Mouse (Mus musculus): ENCODE measurements around the gene Rab31. TPM values are rescaled to one million over a fixed set of nuclear protein-coding genes. Genes with fewer than 3 reads are reported as not detected.
A peak's percentile ranks its signal among the peaks of the same experiment; 100 is the strongest.

Gene Rab31
- polyA plus RNA-seq, 1 experiment from 2014 or later: 73.5 TPM

DNA sequence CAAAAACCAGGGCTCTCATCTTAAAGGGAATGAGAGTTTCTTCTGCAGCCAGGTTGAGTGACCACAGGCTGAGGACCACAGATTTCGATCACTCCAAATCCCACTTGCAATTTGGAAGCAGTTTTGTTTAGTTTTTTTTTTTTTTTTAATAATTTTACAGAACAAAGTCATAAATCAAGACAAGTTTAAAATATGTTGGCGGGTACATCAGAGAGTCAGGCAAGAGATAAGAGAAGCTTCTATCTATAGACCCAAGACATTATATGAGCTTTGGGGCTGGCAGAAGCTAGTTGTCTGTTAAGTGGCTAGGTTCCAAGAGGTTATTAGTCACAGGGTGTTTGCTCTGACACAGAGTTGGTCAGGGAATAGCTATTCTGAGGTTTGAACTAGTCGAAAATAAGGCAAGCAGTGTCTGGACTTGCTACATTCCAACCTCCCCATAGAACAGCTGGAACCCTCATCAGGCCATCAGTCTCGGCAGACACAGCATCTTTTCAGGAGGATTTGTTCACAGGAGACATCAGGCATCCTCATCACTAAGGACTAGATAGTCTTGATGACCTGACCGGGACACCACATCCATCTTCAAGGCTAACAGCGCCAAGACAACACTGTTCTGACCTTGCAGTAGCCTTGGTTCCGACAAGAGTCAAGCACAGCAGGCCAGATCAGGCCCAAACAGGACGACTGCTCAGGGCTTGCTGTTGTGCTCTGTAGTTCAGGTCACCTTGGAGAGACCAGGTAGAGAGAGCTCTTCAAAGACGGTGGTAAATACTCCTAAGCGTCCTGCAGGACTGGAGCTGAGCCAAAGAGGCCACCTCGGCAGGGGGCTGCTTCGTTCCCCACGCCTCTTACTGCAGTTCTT, 68.8 kb downstream of the Rab31 start:
- H3K27me3 ChIP-seq (replicated peaks; ENCODE audit: control insufficient read depth, insufficient read depth, low read length): no peaks in the 10 kb centered on the region
- no peak for ATAC-seq
- H3K4me3 ChIP-seq (replicated peaks; ENCODE audit: low read length): no peak overlapping the region
- no peak overlapping the region for H3K9ac ChIP-seq (replicated peaks; ENCODE audit: low read depth, low read length)
- H3K27ac ChIP-seq (ENCODE audit: low read length): no peak overlapping the region
- WGBS: 85% methylated on average over 13 of the region's 13 CpGs
- no peaks in the 10 kb centered on the region for H3K36me3 ChIP-seq (ENCODE audit: control insufficient read depth, insufficient read depth)
- no peak overlapping the region for H3K4me2 ChIP-seq (ENCODE audit: low read length)
- peaks cover 23% of the 10 kb centered on the region for H3K4me1 ChIP-seq (replicated peaks; ENCODE audit: control insufficient read depth, insufficient read depth, low read length)
- no peaks in the 10 kb centered on the region for H3K9me3 ChIP-seq (ENCODE audit: control insufficient read depth, low read length)

DNA sequence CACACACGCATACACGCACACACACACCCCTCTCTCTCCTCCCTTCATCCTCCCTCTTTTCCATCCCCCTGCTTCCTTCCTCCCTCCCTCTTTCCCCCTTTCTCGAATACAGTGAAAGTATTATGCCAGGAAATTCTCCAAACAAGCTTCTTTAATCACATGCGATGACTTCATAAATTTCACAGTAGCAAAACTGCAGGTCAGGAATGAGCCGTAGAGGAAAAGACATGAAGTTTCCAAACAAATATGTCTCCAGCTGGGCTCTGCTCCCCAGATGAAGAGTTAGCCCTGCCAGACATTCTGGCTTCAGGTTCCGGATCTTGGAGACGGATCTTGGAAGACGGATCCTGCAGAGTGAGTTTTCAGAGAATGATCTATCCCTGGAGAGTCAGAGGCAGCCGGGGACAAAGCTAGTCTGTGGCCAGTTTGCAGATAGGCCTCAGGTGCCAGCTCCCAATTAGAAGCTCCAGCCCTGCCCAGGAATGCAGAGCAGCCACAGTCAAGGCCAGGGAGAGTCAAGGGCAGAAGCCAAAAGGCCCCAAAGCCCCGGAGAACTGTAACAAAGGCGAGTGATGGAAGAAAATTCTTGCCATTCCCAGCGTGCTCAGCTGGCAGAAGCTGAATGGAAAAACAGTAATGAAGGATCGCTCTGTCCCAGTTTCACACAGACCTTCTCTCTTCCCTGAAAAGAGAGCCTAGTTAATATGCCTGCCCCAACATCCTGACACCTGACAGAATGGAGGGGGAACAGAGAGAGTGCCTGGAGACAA, 70.6 kb downstream of the Rab31 start:
- Histone ChIP-seq H3K9me3 (ENCODE audit: control insufficient read depth, low read length) (no peaks in the 10 kb centered on the region), H3K4me2 (ENCODE audit: low read length) (peak overlapping the region; percentile 5; the same call in 1 of the 2 replicates), H3K4me3 (replicated peaks; ENCODE audit: low read length) (no peak overlapping the region), H3K4me1 (replicated peaks; ENCODE audit: control insufficient read depth, insufficient read depth, low read length) (peaks cover 23% of the 10 kb centered on the region), H3K27ac (ENCODE audit: low read length) (peak overlapping the region; percentile 85), H3K9ac (replicated peaks; ENCODE audit: low read depth, low read length) (no peak overlapping the region), H3K27me3 (replicated peaks; ENCODE audit: control insufficient read depth, insufficient read depth, low read length) (no peaks in the 10 kb centered on the region), H3K36me3 (ENCODE audit: control insufficient read depth, insufficient read depth) (peaks cover 3% of the 10 kb centered on the region; the same call in 1 of the 2 replicates)
- WGBS: 20% methylated on average over 13 of the region's 13 CpGs
- ATAC-seq: peak; percentile 64

DNA sequence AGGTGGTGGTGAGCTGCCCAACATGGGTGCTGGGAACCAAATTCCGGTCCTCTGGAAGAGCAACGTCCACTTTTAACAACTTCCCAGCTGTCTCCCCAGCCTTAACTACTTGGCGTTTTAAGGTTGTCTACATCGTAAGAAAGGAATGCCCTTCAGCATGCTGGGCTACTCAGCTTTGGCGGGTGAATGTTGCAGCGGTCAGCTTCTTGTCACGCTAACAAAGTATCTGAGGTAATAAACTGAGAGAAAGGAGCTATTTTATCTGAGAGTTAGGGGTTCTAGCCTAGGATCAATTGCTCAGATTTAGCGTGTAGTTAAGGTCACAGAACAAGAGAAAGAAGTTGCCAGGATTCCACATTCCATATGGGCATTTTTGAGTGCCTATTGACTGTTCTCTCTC, 71.2 kb downstream of the Rab31 start:
- Histone ChIP-seq H3K27me3 (replicated peaks; ENCODE audit: control insufficient read depth, insufficient read depth, low read length) (no peaks in the 10 kb centered on the region), H3K9me3 (ENCODE audit: control insufficient read depth, low read length) (no peaks in the 10 kb centered on the region), H3K27ac (ENCODE audit: low read length) (peak overlapping the region; percentile 85), H3K4me3 (replicated peaks; ENCODE audit: low read length) (no peak overlapping the region), H3K36me3 (ENCODE audit: control insufficient read depth, insufficient read depth) (peaks cover 3% of the 10 kb centered on the region; the same call in 1 of the 2 replicates), H3K4me1 (replicated peaks; ENCODE audit: control insufficient read depth, insufficient read depth, low read length) (peaks cover 23% of the 10 kb centered on the region), H3K9ac (replicated peaks; ENCODE audit: low read depth, low read length) (no peak overlapping the region), H3K4me2 (ENCODE audit: low read length) (no peak overlapping the region)
- no peak for ATAC-seq
- 66% methylated on average over 8 of the region's 8 CpGs for WGBS

DNA sequence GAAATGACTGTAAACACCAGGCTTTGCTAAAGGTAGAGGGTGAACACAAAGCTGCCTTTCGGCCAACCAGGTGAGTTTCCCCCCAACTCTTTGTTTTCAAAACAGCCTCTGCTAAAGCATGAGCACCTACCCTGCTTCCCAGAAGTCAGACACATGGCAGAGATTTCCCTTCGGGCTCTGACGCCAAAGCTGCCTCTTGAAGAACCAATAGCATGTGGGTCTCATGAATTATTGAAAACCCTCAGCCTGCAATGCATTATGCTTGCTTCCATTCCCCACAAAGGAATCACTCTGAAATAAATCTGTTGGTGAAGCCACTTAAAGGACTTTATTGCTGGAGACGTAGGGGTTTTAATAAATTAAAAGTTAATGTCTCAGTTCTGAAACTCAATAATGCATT, 72.5 kb downstream of the Rab31 start:
- no peaks in the 10 kb centered on the region for H3K27me3 ChIP-seq (replicated peaks; ENCODE audit: control insufficient read depth, insufficient read depth, low read length)
- no peak overlapping the region; the same call in 1 of the 2 replicates for H3K4me2 ChIP-seq (ENCODE audit: low read length)
- H3K9ac ChIP-seq (replicated peaks; ENCODE audit: low read depth, low read length): no peak overlapping the region
- ATAC-seq: peak; percentile 81
- no peaks in the 10 kb centered on the region for H3K9me3 ChIP-seq (ENCODE audit: control insufficient read depth, low read length)
- peaks cover 3% of the 10 kb centered on the region; the same call in 1 of the 2 replicates for H3K36me3 ChIP-seq (ENCODE audit: control insufficient read depth, insufficient read depth)
- peaks cover 23% of the 10 kb centered on the region for H3K4me1 ChIP-seq (replicated peaks; ENCODE audit: control insufficient read depth, insufficient read depth, low read length)
- no peak overlapping the region for H3K4me3 ChIP-seq (replicated peaks; ENCODE audit: low read length)
- H3K27ac ChIP-seq (ENCODE audit: low read length): peak overlapping the region; percentile 70
- 33% methylated on average over 4 of the region's 4 CpGs for WGBS

DNA sequence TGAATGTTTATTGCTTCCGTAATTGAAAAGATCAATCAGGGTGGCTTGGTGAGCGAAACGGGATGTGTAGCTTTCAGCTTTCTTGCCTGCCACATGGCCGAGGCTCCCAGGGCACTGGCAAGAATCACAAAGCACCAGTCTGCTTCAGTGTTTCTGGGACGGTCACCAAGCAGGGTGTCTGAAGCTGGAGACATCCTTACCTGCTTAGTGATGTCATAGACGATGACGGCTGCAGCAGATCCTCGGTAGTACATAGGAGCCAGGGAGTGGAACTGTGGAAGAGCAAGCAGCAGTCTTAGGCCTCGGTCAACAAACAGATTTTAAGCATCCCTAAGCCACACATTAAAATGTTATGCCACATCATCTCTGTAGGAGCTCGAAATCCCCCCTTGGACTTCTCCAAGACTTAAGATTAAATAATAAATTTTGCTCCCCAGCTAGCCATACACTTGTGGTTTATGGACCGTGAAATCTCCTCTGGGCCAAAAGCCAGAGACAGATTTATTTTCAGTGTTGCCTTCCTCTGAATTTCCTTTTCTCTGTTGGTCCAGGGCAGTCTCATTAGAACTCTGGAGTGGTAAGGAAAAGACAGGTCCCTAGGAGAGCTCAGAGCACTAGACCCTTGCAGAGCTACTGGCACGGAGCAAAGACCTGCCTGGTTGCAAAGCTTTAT, 74.6 kb downstream of the Rab31 start:
- WGBS: 83% methylated on average over 12 of the region's 12 CpGs
- Histone ChIP-seq H3K9ac (replicated peaks; ENCODE audit: low read depth, low read length) (no peak overlapping the region), H3K4me3 (replicated peaks; ENCODE audit: low read length) (no peak overlapping the region), H3K4me1 (replicated peaks; ENCODE audit: control insufficient read depth, insufficient read depth, low read length) (peaks cover 23% of the 10 kb centered on the region), H3K4me2 (ENCODE audit: low read length) (no peak overlapping the region), H3K36me3 (ENCODE audit: control insufficient read depth, insufficient read depth) (peaks cover 3% of the 10 kb centered on the region; the same call in 1 of the 2 replicates), H3K27ac (ENCODE audit: low read length) (no peak overlapping the region), H3K9me3 (ENCODE audit: control insufficient read depth, low read length) (no peaks in the 10 kb centered on the region), H3K27me3 (replicated peaks; ENCODE audit: control insufficient read depth, insufficient read depth, low read length) (no peaks in the 10 kb centered on the region)
- ATAC-seq: no peak

DNA sequence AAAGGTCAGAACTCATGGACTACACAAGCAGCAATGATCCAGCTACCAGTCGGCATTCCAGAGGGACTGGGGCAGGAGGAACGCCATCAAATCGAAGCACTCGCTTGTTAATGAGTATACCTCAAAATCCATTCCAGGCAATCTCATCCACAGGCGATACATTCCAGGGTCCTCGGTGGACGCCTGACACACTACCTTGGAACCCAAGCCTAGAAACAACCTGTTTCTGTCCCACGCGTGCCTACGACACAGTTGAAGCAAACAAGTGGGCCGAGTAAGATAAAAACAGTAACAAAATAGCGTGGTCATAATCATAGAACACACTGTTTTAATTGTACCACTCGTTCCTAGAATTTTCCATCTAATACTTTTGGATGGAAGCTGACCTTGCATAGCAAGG, 75.6 kb downstream of the Rab31 start:
- H3K9me3 ChIP-seq (ENCODE audit: control insufficient read depth, low read length): no peaks in the 10 kb centered on the region
- no peak overlapping the region for H3K9ac ChIP-seq (replicated peaks; ENCODE audit: low read depth, low read length)
- H3K4me2 ChIP-seq (ENCODE audit: low read length): no peak overlapping the region
- no peak for ATAC-seq
- WGBS: 93% methylated on average over 13 of the region's 13 CpGs
- H3K36me3 ChIP-seq (ENCODE audit: control insufficient read depth, insufficient read depth): peaks cover 3% of the 10 kb centered on the region; the same call in 1 of the 2 replicates
- H3K4me1 ChIP-seq (replicated peaks; ENCODE audit: control insufficient read depth, insufficient read depth, low read length): peaks cover 17% of the 10 kb centered on the region
- H3K27me3 ChIP-seq (replicated peaks; ENCODE audit: control insufficient read depth, insufficient read depth, low read length): no peaks in the 10 kb centered on the region
- no peak overlapping the region for H3K27ac ChIP-seq (ENCODE audit: low read length)
- H3K4me3 ChIP-seq (replicated peaks; ENCODE audit: low read length): no peak overlapping the region

DNA sequence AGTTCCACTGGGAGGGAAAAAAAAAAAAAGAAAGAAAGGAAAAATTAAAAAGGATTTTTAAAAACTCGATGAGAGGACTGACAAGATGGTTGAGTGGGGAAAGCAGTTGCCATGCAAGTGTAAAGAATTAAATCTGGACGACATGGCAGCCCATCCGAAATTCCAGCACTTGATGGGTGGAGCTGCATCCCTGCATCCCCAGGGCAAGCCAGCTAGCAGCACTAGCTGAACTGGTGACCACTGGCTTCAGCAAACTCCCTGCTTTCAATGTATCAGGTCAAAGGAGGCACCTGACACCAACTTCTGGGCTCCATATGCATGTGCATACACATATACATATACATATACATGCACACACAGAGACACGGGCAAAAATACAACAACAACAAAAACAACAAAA, 80.3 kb downstream of the Rab31 start:
- WGBS: 88% methylated on average over 4 of the region's 4 CpGs
- Histone ChIP-seq H3K27me3 (replicated peaks; ENCODE audit: control insufficient read depth, insufficient read depth, low read length) (no peaks in the 10 kb centered on the region), H3K27ac (ENCODE audit: low read length) (no peak overlapping the region), H3K9ac (replicated peaks; ENCODE audit: low read depth, low read length) (no peak overlapping the region), H3K4me2 (ENCODE audit: low read length) (no peak overlapping the region), H3K9me3 (ENCODE audit: control insufficient read depth, low read length) (no peaks in the 10 kb centered on the region), H3K4me3 (replicated peaks; ENCODE audit: low read length) (no peak overlapping the region), H3K36me3 (ENCODE audit: control insufficient read depth, insufficient read depth) (no peaks in the 10 kb centered on the region; the same call in 1 of the 2 replicates), H3K4me1 (replicated peaks; ENCODE audit: control insufficient read depth, insufficient read depth, low read length) (no peaks in the 10 kb centered on the region)
- ATAC-seq: no peak

DNA sequence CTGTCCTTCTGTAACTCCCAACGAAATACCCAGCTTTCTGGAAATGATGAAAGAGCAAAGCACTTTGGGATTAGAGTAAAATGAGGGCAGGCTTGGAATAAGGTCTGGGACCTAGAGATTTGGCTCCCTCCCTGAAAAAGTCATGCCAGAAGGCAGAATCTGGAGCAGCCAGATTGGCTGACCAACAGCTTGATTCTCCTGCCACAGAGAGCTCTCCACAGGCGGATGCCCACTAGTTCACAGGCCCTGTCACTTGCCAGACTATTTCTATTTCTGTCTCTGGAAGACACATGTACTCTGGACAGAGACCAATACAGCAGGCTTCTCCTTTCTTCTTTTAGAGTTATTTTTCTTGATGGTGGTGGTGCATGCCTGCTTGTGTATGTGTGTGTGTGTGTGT, 88.8 kb downstream of the Rab31 start:
- Histone ChIP-seq H3K4me2 (ENCODE audit: low read length) (no peak overlapping the region), H3K9me3 (ENCODE audit: control insufficient read depth, low read length) (no peaks in the 10 kb centered on the region), H3K27me3 (replicated peaks; ENCODE audit: control insufficient read depth, insufficient read depth, low read length) (no peaks in the 10 kb centered on the region), H3K36me3 (ENCODE audit: control insufficient read depth, insufficient read depth) (no peaks in the 10 kb centered on the region), H3K4me3 (replicated peaks; ENCODE audit: low read length) (no peak overlapping the region), H3K9ac (replicated peaks; ENCODE audit: low read depth, low read length) (no peak overlapping the region), H3K27ac (ENCODE audit: low read length) (no peak overlapping the region), H3K4me1 (replicated peaks; ENCODE audit: control insufficient read depth, insufficient read depth, low read length) (no peaks in the 10 kb centered on the region; the same call in 1 of the 2 replicates)
- WGBS: 75% methylated on average over 2 of the region's 2 CpGs
- ATAC-seq: no peak

DNA sequence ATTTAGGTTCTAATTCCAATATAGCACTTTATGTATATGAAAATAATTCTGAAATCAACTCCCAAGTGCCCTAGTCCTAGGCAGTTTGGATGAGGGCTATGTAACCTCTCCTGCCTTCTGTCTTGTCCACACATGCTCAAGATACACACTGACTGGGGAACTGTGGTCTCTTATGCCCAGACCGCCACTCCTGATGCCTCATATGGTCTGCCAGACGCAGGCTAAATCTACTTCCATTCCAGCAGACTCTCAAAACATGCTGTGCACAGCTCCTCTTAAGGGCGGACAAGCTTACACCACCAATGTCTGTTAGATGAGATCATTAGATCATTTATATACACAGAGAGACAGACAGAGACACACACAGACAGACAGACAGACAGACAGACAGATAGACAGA, 89.2 kb downstream of the Rab31 start:
- no peak for ATAC-seq
- 82% methylated on average over 3 of the region's 3 CpGs for WGBS
- H3K27ac ChIP-seq (ENCODE audit: low read length): no peak overlapping the region

More for the DNA sequence above, 89.2 kb downstream of the Rab31 start:
- Histone ChIP-seq H3K27me3 (replicated peaks; ENCODE audit: control insufficient read depth, insufficient read depth, low read length) (no peaks in the 10 kb centered on the region), H3K4me3 (replicated peaks; ENCODE audit: low read length) (no peak overlapping the region), H3K4me2 (ENCODE audit: low read length) (no peak overlapping the region), H3K36me3 (ENCODE audit: control insufficient read depth, insufficient read depth) (no peaks in the 10 kb centered on the region), H3K4me1 (replicated peaks; ENCODE audit: control insufficient read depth, insufficient read depth, low read length) (no peaks in the 10 kb centered on the region; the same call in 1 of the 2 replicates), H3K9me3 (ENCODE audit: control insufficient read depth, low read length) (no peaks in the 10 kb centered on the region), H3K9ac (replicated peaks; ENCODE audit: low read depth, low read length) (no peak overlapping the region)
